ENCODE assay signal across 8 mouse cellular contexts in genomic region chr17:57166800-57167791, GRCm38 (mm10). TPM values are rescaled to one million over a fixed set of nuclear protein-coding genes. Genes with fewer than 3 reads are reported as not detected.
DNase-seq lines count a peak whose midpoint lies in the region; ATAC-seq lines count a peak whose summit lies in the region.

No protein-coding gene starts in this region.

- no peaks in the 10 kb centered on the region for H3K27me3 ChIP-seq in intestine, embryonic 14.5 days (replicated peaks; ENCODE audit: control insufficient read depth, insufficient read depth, low read length)
- peaks cover 7% of the 10 kb centered on the region for H3K27me3 ChIP-seq in midbrain, embryonic 10.5 days (ENCODE audit: low read depth, poor library complexity, severe bottlenecking)

- WGBS in intestine, embryonic 14.5 days: 14% methylated on average over 10 of the region's 11 CpGs
- WGBS in midbrain, embryonic 10.5 days: 11% methylated on average over 10 of the region's 11 CpGs

- intact Hi-C loops in left cerebral cortex, postnatal 10 days (cut with DNase I): loop anchor here (1.0 to 10.0 kb wide), 3 partner anchors 71 to 362 kb away; partner anchors contain the start of gene Alkbh7

- 0 out of 2 replicates have a peak overlapping the region, but pooled peaks have one; percentile 18 for H3K4me2 ChIP-seq in intestine, embryonic 14.5 days (ENCODE audit: low read length)

- peak; percentile 86 to 95 for DNase-seq in adrenal gland, adult (ENCODE audit: inconsistent age in 2 of 2, low spot score in 1 of 2)
- peak; percentile 90 for DNase-seq in embryo, embryonic 10.5 days (ENCODE audit: low spot score)
- peak; percentile 62 for DNase-seq in gastrocnemius, postnatal 25 days
- DNase-seq in intestine, embryonic 14.5 days (ENCODE audit: low spot score): peak; percentile 96
- DNase-seq in left cerebral cortex, postnatal 10 days (ENCODE audit: extremely low spot score in 1 of 2, low spot score in 2 of 2): peak; percentile 67 to 90
- DNase-seq in midbrain, embryonic 10.5 days (ENCODE audit: low spot score): peak; percentile 88
- DNase-seq in right cerebral cortex, postnatal 4 days: peak; percentile 97
- DNase-seq in yolk sac, embryonic 10.5 days (ENCODE audit: low spot score): peak; percentile 65

- peaks cover 6% of the 10 kb centered on the region for H3K9me3 ChIP-seq in intestine, embryonic 14.5 days (ENCODE audit: control insufficient read depth, low read length)
- H3K9me3 ChIP-seq in midbrain, embryonic 10.5 days (replicated peaks): no peaks in the 10 kb centered on the region

- ATAC-seq in intestine, embryonic 14.5 days (replicated peaks; ENCODE audit: low FRiP score, low TSS enrichment, low read depth): peak; percentile 73

- no peaks in the 10 kb centered on the region for H3K4me1 ChIP-seq in intestine, embryonic 14.5 days (replicated peaks; ENCODE audit: control insufficient read depth, insufficient read depth, low read length)
- H3K4me1 ChIP-seq in midbrain, embryonic 10.5 days: peaks cover 8% of the 10 kb centered on the region

- no peak overlapping the region for H3K27ac ChIP-seq in intestine, embryonic 14.5 days (ENCODE audit: low read depth)
- H3K27ac ChIP-seq in midbrain, embryonic 10.5 days (replicated peaks): no peak overlapping the region

- no peaks in the 10 kb centered on the region for H3K36me3 ChIP-seq in intestine, embryonic 14.5 days (ENCODE audit: control insufficient read depth, insufficient read depth, low read length)
- H3K36me3 ChIP-seq in midbrain, embryonic 10.5 days: no peaks in the 10 kb centered on the region

- H3K9ac ChIP-seq in intestine, embryonic 14.5 days (ENCODE audit: low read length): no peak overlapping the region

- no peak overlapping the region for H3K4me3 ChIP-seq in intestine, embryonic 14.5 days (ENCODE audit: low read depth, low read length)
- H3K4me3 ChIP-seq in midbrain, embryonic 10.5 days: peak overlapping the region; percentile 26; the same call in 1 of the 2 replicates

RNA-seq across cellular contexts. Expression of gene Cd70, which starts 17.5 kb away (rescaled TPM):
- total RNA-seq in gastrocnemius, postnatal 25 days (2021): not detected
- not detected in 2 replicates for polyA plus RNA-seq in intestine, embryonic 14.5 days (2014; fragmentation: Nextera tagmentation; extraction: Ambion mirVana)
- not detected for total RNA-seq in left cerebral cortex, postnatal 10 days (2021)
- polyA plus RNA-seq in midbrain, embryonic 10.5 days (2016; fragmentation: Nextera tagmentation; extraction: Ambion mirVana): 0.27 TPM in 1 of 2 replicates, not detected in the other

RNA-seq across cellular contexts. Expression of gene Tnfsf14, which starts 26.9 kb away (rescaled TPM):
- total RNA-seq in gastrocnemius, postnatal 25 days (2021): not detected
- 0.19 TPM in 1 of 2 replicates, not detected in the other for polyA plus RNA-seq in intestine, embryonic 14.5 days (2014; fragmentation: Nextera tagmentation; extraction: Ambion mirVana)
- total RNA-seq in left cerebral cortex, postnatal 10 days (2021): not detected
- polyA plus RNA-seq in midbrain, embryonic 10.5 days (2016; fragmentation: Nextera tagmentation; extraction: Ambion mirVana): 0.06 and 0.21 TPM in 2 replicates
